Mouse (Mus musculus) hindbrain, embryonic 15.5 days (tissue): ENCODE measurements around the gene Gdf5. TPM values are rescaled to one million over a fixed set of nuclear protein-coding genes. Genes with fewer than 3 reads are reported as not detected.
A peak's percentile ranks its signal among the peaks of the same experiment; 100 is the strongest.

Source experiments
- ATAC-seq: fragments of 200-750 bp; cut with Nextera tagmentation; 2 replicates; pipeline ENCODE4 v1.8.0; 2017; ENCODE audit warnings: low read depth, moderate number of reproducible peaks, moderate TSS enrichment; ENCODE audit not compliant: low FRiP score
- H3K27ac ChIP-seq: fragments of 300-500 bp; sonication (generic); replicated peaks from 2 replicates; pipeline ENCODE4 v1.5.1; 2015; ENCODE audit warnings: mild to moderate bottlenecking, inconsistent platforms
- H3K27me3 ChIP-seq: fragments of 300-500 bp; sonication (generic); 2 replicates; pipeline ENCODE4 v1.6.1; 2015; ENCODE audit warnings: control low read depth, inconsistent platforms
- H3K36me3 ChIP-seq: fragments of 300-500 bp; sonication (generic); 2 replicates; pipeline ENCODE4 v1.6.1; 2015; ENCODE audit warnings: control low read depth, inconsistent platforms
- H3K4me1 ChIP-seq: fragments of 300-500 bp; sonication (generic); replicated peaks from 2 replicates; pipeline ENCODE4 v1.6.1; 2015; ENCODE audit warnings: control low read depth, inconsistent platforms
- H3K4me2 ChIP-seq: fragments of 300-500 bp; sonication (generic); 2 replicates; pipeline ENCODE4 v1.6.1; 2015; ENCODE audit warnings: moderate library complexity, mild to moderate bottlenecking, inconsistent platforms
- H3K4me3 ChIP-seq: fragments of 300-500 bp; sonication (generic); 2 replicates; pipeline ENCODE4 v1.5.1; 2015; ENCODE audit warnings: mild to moderate bottlenecking, inconsistent platforms
- H3K9ac ChIP-seq: fragments of 300-500 bp; sonication (generic); 2 replicates; pipeline ENCODE4 v1.6.1; 2015; ENCODE audit warnings: inconsistent platforms
- H3K9me3 ChIP-seq: fragments of 300-500 bp; sonication (generic); 2 replicates; pipeline ENCODE4 v1.6.1; 2016; ENCODE audit warnings: control low read depth, inconsistent platforms
- WGBS: fragments of 180-500 bp; shearing (Covaris S2); methylation state at CpG from one replicate; pipeline ENCODE4 v1.1.7; 2015; 5-methylcytosine and 5-hydroxymethylcytosine counted together
- polyA plus RNA-seq: library from polyadenylated mRNA; unstranded; fragments of >200 nt; fragmentation: Nextera tagmentation; extraction: Ambion mirVana; gene quantifications from 2 replicates; pipeline ENCODE4 v1.2.1, GENCODE M21; 2015

Gene Gdf5
- polyA plus RNA-seq, 1 experiment from 2014 or later: 2.8 TPM

- no peaks in the 10 kb centered on the region for H3K27me3 ChIP-seq
- ATAC-seq: peak; percentile 97
- WGBS: under 1% methylated on average over 59 of the region's 59 CpGs
- peak within 1 kb of the TSS; percentile 84 for H3K9ac ChIP-seq
- H3K36me3 ChIP-seq: no peaks in the 10 kb centered on the region
- H3K4me2 ChIP-seq: peak within 1 kb of the TSS; percentile 65
- H3K4me3 ChIP-seq: peak within 1 kb of the TSS; percentile 76
- no peaks in the 10 kb centered on the region for H3K9me3 ChIP-seq
- peaks cover 9% of the 10 kb centered on the region for H3K4me1 ChIP-seq
- H3K27ac ChIP-seq: peak within 1 kb of the TSS; percentile 93
These were observed 11.2 kb upstream of the Gdf5 start, which contains the start of gene Cep250 for GRCm38 (mm10) chr2:155956134-155957059. Gene Cep250, plus strand, starts transcription at chr2:155956458.

GRCm38 (mm10) chr2:155952006-155952405 lies 6.8 kb upstream of the Gdf5 start:
- H3K4me2 ChIP-seq: no peak overlapping the region
- ATAC-seq: no peak
- H3K4me1 ChIP-seq: peaks cover 12% of the 10 kb centered on the region
- H3K9me3 ChIP-seq: no peaks in the 10 kb centered on the region
- H3K36me3 ChIP-seq: no peaks in the 10 kb centered on the region
- no peak overlapping the region for H3K27ac ChIP-seq
- H3K27me3 ChIP-seq: no peaks in the 10 kb centered on the region
- no peak overlapping the region for H3K9ac ChIP-seq
- H3K4me3 ChIP-seq: no peak overlapping the region

- no peaks in the 10 kb centered on the region for H3K36me3 ChIP-seq
- H3K27me3 ChIP-seq: no peaks in the 10 kb centered on the region
- no peak overlapping the region for H3K4me2 ChIP-seq
- ATAC-seq: peak; percentile 52; the same call in 1 of the 2 replicates
- no peak overlapping the region for H3K4me3 ChIP-seq
- no peaks in the 10 kb centered on the region for H3K9me3 ChIP-seq
- 26% methylated on average over 6 of the region's 6 CpGs for WGBS
- H3K27ac ChIP-seq: no peak overlapping the region
- H3K4me1 ChIP-seq: peaks cover 13% of the 10 kb centered on the region; the same call in 1 of the 2 replicates
- no peak overlapping the region for H3K9ac ChIP-seq
These were observed 4.2 kb upstream of the Gdf5 start for GRCm38 (mm10) chr2:155949362-155949761.

GRCm38 (mm10) chr2:155947390-155948002 lies 2.3 kb upstream of the Gdf5 start:
- Histone ChIP-seq H3K4me2 (no peak overlapping the region), H3K9me3 (no peaks in the 10 kb centered on the region), H3K9ac (no peak overlapping the region), H3K27me3 (no peaks in the 10 kb centered on the region), H3K4me1 (peaks cover 21% of the 10 kb centered on the region), H3K4me3 (no peak overlapping the region), H3K27ac (no peak overlapping the region), H3K36me3 (no peaks in the 10 kb centered on the region)
- ATAC-seq: no peak
- 64% methylated on average over 5 of the region's 5 CpGs for WGBS

GRCm38 (mm10) chr2:155946499-155946898 lies 1.3 kb upstream of the Gdf5 start:
- no peaks in the 10 kb centered on the region for H3K9me3 ChIP-seq
- H3K9ac ChIP-seq: no peak overlapping the region
- H3K36me3 ChIP-seq: no peaks in the 10 kb centered on the region
- no peaks in the 10 kb centered on the region for H3K27me3 ChIP-seq
- WGBS: 7% methylated on average over 4 of the region's 4 CpGs
- H3K4me3 ChIP-seq: no peak overlapping the region
- peaks cover 21% of the 10 kb centered on the region for H3K4me1 ChIP-seq
- ATAC-seq: no peak
- no peak overlapping the region for H3K27ac ChIP-seq
- no peak overlapping the region for H3K4me2 ChIP-seq

- WGBS: 3% methylated on average over 7 of the region's 7 CpGs
- no peaks in the 10 kb centered on the region for H3K9me3 ChIP-seq
These were observed 902 bp upstream of the Gdf5 start for GRCm38 (mm10) chr2:155946069-155946468.

GRCm38 (mm10) chr2:155945580-155945979 lies 413 bp upstream of the Gdf5 start:
- no peak for ATAC-seq
- Histone ChIP-seq H3K27ac (no peak overlapping the region), H3K9me3 (no peaks in the 10 kb centered on the region), H3K9ac (no peak overlapping the region), H3K4me1 (peaks cover 21% of the 10 kb centered on the region), H3K27me3 (no peaks in the 10 kb centered on the region), H3K4me2 (no peak overlapping the region), H3K36me3 (no peaks in the 10 kb centered on the region), H3K4me3 (no peak overlapping the region)
- WGBS: 44% methylated on average over 5 of the region's 5 CpGs

More at GRCm38 (mm10) chr2:155946069-155946468, 902 bp upstream of the Gdf5 start:
- Histone ChIP-seq H3K27ac (no peak overlapping the region), H3K4me3 (no peak overlapping the region), H3K36me3 (no peaks in the 10 kb centered on the region), H3K4me2 (no peak overlapping the region), H3K27me3 (no peaks in the 10 kb centered on the region), H3K4me1 (peaks cover 21% of the 10 kb centered on the region), H3K9ac (no peak overlapping the region)
- ATAC-seq: no peak

GRCm38 (mm10) chr2:155944685-155945084 lies 482 bp downstream of the Gdf5 start:
- no peak overlapping the region for H3K4me2 ChIP-seq
- H3K36me3 ChIP-seq: no peaks in the 10 kb centered on the region
- ATAC-seq: no peak
- H3K9ac ChIP-seq: no peak overlapping the region
- H3K9me3 ChIP-seq: no peaks in the 10 kb centered on the region
- 83% methylated on average over 4 of the region's 4 CpGs for WGBS
- no peak overlapping the region for H3K4me3 ChIP-seq
- H3K4me1 ChIP-seq: peaks cover 18% of the 10 kb centered on the region
- H3K27me3 ChIP-seq: no peaks in the 10 kb centered on the region
- 0 out of 2 replicates have a peak overlapping the region, but pooled peaks have one; percentile 23 for H3K27ac ChIP-seq

- Histone ChIP-seq H3K4me3 (no peak overlapping the region), H3K27ac (no peak overlapping the region), H3K36me3 (no peaks in the 10 kb centered on the region), H3K4me1 (peaks cover 10% of the 10 kb centered on the region), H3K27me3 (no peaks in the 10 kb centered on the region), H3K9ac (0 out of 2 replicates have a peak overlapping the region, but pooled peaks have one; percentile 4), H3K4me2 (peak overlapping the region; percentile 40), H3K9me3 (no peaks in the 10 kb centered on the region)
- ATAC-seq: no peak
- 4% methylated on average over 8 of the region's 8 CpGs for WGBS
These were observed 1.7 kb downstream of the Gdf5 start for GRCm38 (mm10) chr2:155943463-155943862.

- Histone ChIP-seq H3K36me3 (no peaks in the 10 kb centered on the region), H3K4me1 (peaks cover 10% of the 10 kb centered on the region), H3K27me3 (no peaks in the 10 kb centered on the region), H3K4me3 (no peak overlapping the region), H3K9ac (no peak overlapping the region), H3K27ac (no peak overlapping the region), H3K9me3 (no peaks in the 10 kb centered on the region), H3K4me2 (no peak overlapping the region)
- no peak for ATAC-seq
- WGBS: 91% methylated on average over 40 of the region's 40 CpGs
These were observed 3.3 kb downstream of the Gdf5 start for GRCm38 (mm10) chr2:155941697-155942442.

- no peak within 1 kb of the TSS for H3K9ac ChIP-seq
- H3K27ac ChIP-seq: no peak within 1 kb of the TSS
- ATAC-seq: no peak
- H3K9me3 ChIP-seq: no peaks in the 10 kb centered on the region
- no peak within 1 kb of the TSS for H3K4me2 ChIP-seq
- 90% methylated on average over 3 of the region's 3 CpGs for WGBS
- H3K36me3 ChIP-seq: no peaks in the 10 kb centered on the region
- H3K27me3 ChIP-seq: no peaks in the 10 kb centered on the region
- H3K4me1 ChIP-seq: peaks cover 10% of the 10 kb centered on the region
- no peak within 1 kb of the TSS for H3K4me3 ChIP-seq
These were observed 4.5 kb downstream of the Gdf5 start, which contains the start of gene Gm15557 for GRCm38 (mm10) chr2:155940681-155941080. Gene Gm15557, plus strand, starts transcription at chr2:155940728.
